Mouse (Mus musculus): ENCODE results near the gene Tmc5. TPM values are rescaled to one million over a fixed set of nuclear protein-coding genes. Genes with fewer than 3 reads are reported as not detected.

The Tmc5 gene
- 0.04 TPM in 1 of 2 replicates, not detected in the other for polyA plus RNA-seq (2021; fragmentation: Nextera tagmentation)
- long read RNA-seq, experiment 1, partial matches to known transcripts = 0 of 1 reads
- long read RNA-seq, experiment 1, other reads (novel, unspliced or antisense) = 0 of 1 reads
- long read RNA-seq, experiment 2, partial matches to known transcripts = 0 of 1 reads
- long read RNA-seq, experiment 2, other reads (novel, unspliced or antisense) = 1 of 1 reads

GRCm38 (mm10) chr7:118597201-118597600 lies at the start of gene Tmc5:
TSS of gene Tmc5 (plus strand) at chr7:118597297.

GRCm38 (mm10) chr7:118584257-118584907 lies 12.7 kb upstream of the Tmc5 start, which contains the start of gene Tmc7:
TSS of gene Tmc7 (minus strand) at chr7:118584736.

GRCm38 (mm10) chr7:118705101-118705961 lies 108.2 kb downstream of the Tmc5 start, which contains the start of gene Gde1:
TSS of gene Gde1 (minus strand) at chr7:118705778.

GRCm38 (mm10) chr7:118712228-118713173 lies 115.4 kb downstream of the Tmc5 start, which contains the start of gene Ccp110:
TSS of gene Ccp110 (plus strand) at chr7:118712552.

Other genes with a start within 250 kb of the Tmc5 start
- 30.6 and 34.6 TPM in 2 replicates for gene Syt17, start 149.1 kb upstream of the Tmc5 start, polyA plus RNA-seq (2021; fragmentation: Nextera tagmentation)
- 0.29 and 0.49 TPM in 2 replicates for gene Itpripl2, start 105.3 kb upstream of the Tmc5 start, polyA plus RNA-seq (2021; fragmentation: Nextera tagmentation)
- gene Coq7, start 63.9 kb upstream of the Tmc5 start, polyA plus RNA-seq (2021; fragmentation: Nextera tagmentation) = 97.0 and 123 TPM in 2 replicates
- gene Tmc7, start 12.6 kb upstream of the Tmc5 start, polyA plus RNA-seq (2021; fragmentation: Nextera tagmentation) = 3.1 and 4.0 TPM in 2 replicates
- gene Gde1, start 108.5 kb downstream of the Tmc5 start, polyA plus RNA-seq (2021; fragmentation: Nextera tagmentation) = 390 and 462 TPM in 2 replicates
- gene Ccp110, start 115.3 kb downstream of the Tmc5 start, polyA plus RNA-seq (2021; fragmentation: Nextera tagmentation) = 15.0 and 20.3 TPM in 2 replicates
- 31.6 and 37.4 TPM in 2 replicates for gene Vps35l, start 142.9 kb downstream of the Tmc5 start, polyA plus RNA-seq (2021; fragmentation: Nextera tagmentation)